Mouse (Mus musculus): ENCODE measurements around the gene Edar. TPM values are rescaled to one million over a fixed set of nuclear protein-coding genes. Genes with fewer than 3 reads are reported as not detected.

Gene Edar
- polyA plus RNA-seq, 1 experiment from 2014 or later: 0.07 TPM

DNA sequence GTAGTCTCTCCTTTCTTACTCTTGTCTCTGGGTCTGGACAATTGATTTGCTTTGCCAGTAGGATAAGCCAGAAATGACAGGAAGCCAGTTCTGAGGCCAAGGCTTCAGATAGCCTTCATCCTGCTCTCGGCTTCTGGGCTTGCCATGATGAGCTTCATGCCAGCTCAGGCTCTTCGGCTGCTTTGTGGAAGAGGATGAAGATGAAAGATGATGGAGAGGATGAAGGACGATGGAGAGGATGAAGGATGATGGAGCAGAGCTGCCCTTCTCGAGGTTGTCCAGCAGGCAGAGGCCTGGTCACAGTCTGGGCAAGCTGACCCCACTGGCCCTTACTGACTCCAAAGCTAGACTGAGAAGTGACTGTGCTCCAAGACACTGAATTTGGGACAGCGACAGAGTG is 75.3 kb downstream of the Edar start:
- no peaks in the 10 kb centered on the region for H3K36me3 ChIP-seq (ENCODE audit: control insufficient read depth, insufficient read depth, low read length)
- WGBS: 95% methylated on average over 5 of the region's 5 CpGs
- no peak overlapping the region for H3K4me3 ChIP-seq (ENCODE audit: low read depth, low read length)
- no peak overlapping the region for H3K9ac ChIP-seq (replicated peaks; ENCODE audit: low read depth, low read length)
- no peaks in the 10 kb centered on the region for H3K9me3 ChIP-seq (ENCODE audit: control insufficient read depth, low read length)
- H3K4me2 ChIP-seq (ENCODE audit: low read depth, low read length): no peak overlapping the region
- ATAC-seq (ENCODE audit: low read depth): no peak
- no peak overlapping the region for H3K27ac ChIP-seq (ENCODE audit: low read depth, low read length)
- no peaks in the 10 kb centered on the region for H3K27me3 ChIP-seq (ENCODE audit: control insufficient read depth, insufficient read depth, low read length)
- peaks cover 11% of the 10 kb centered on the region; the same call in 1 of the 2 replicates for H3K4me1 ChIP-seq (ENCODE audit: control insufficient read depth, insufficient read depth, low read length)

DNA sequence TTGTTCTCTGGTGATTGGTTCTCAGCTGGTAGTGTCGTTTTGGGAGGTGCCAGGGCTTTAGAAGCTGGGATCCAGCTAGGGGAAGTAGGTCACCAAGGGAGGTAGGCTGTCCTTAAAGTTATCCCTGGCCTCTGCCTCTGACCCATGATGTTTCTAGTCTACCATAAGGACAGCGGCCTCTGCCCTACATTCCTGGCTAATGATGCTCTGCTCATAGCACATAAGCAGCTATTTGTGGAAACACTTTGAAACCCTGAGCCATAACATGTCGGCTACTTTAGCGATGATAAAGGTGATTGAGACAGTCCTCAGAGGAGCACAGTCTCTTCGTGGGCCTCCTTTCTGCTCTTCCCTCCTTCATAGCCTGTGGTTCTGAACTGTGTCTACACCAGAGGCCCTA is 79.6 kb downstream of the Edar start:
- Histone ChIP-seq H3K36me3 (ENCODE audit: control insufficient read depth, insufficient read depth, low read length) (no peaks in the 10 kb centered on the region), H3K27me3 (ENCODE audit: control insufficient read depth, insufficient read depth, low read length) (no peaks in the 10 kb centered on the region), H3K4me2 (ENCODE audit: low read depth, low read length) (no peak overlapping the region), H3K4me3 (ENCODE audit: low read depth, low read length) (no peak overlapping the region), H3K9ac (replicated peaks; ENCODE audit: low read depth, low read length) (no peak overlapping the region), H3K9me3 (ENCODE audit: control insufficient read depth, low read length) (peaks cover 4% of the 10 kb centered on the region; the same call in 1 of the 2 replicates), H3K4me1 (ENCODE audit: control insufficient read depth, insufficient read depth, low read length) (0 out of 2 replicates have a peak, but pooled peaks cover under 1% of the 10 kb centered on the region), H3K27ac (ENCODE audit: low read depth, low read length) (no peak overlapping the region)
- no peak for ATAC-seq (ENCODE audit: low read depth)
- 72% methylated on average over 5 of the region's 5 CpGs for WGBS

DNA sequence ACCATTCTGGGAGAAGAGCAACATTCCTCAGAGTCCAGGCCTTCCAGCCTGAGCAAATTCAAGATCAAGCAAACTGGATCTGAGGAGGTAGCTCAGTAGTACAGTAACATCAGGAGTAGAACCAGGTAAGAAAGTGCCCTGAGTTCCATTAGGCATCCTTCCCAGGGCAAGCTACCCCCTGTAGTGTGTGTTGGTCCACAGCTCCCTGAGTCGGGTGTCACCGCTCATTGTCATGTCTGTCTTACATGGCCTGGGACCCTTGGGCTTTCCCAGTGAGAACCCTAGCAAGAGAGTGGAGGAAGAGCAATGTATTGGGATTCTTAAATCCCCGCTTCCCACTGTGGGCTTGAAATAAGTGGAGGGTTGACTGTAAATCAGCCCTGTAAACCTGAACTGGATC is 80.3 kb downstream of the Edar start:
- no peak overlapping the region for H3K4me3 ChIP-seq (ENCODE audit: low read depth, low read length)
- no peak for ATAC-seq (ENCODE audit: low read depth)
- H3K9me3 ChIP-seq (ENCODE audit: control insufficient read depth, low read length): peaks cover 4% of the 10 kb centered on the region; the same call in 1 of the 2 replicates
- H3K36me3 ChIP-seq (ENCODE audit: control insufficient read depth, insufficient read depth, low read length): no peaks in the 10 kb centered on the region
- no peak overlapping the region for H3K4me2 ChIP-seq (ENCODE audit: low read depth, low read length)
- 95% methylated on average over 3 of the region's 3 CpGs for WGBS
- H3K4me1 ChIP-seq (ENCODE audit: control insufficient read depth, insufficient read depth, low read length): no peaks in the 10 kb centered on the region
- no peak overlapping the region for H3K9ac ChIP-seq (replicated peaks; ENCODE audit: low read depth, low read length)
- H3K27ac ChIP-seq (ENCODE audit: low read depth, low read length): no peak overlapping the region
- H3K27me3 ChIP-seq (ENCODE audit: control insufficient read depth, insufficient read depth, low read length): no peaks in the 10 kb centered on the region

DNA sequence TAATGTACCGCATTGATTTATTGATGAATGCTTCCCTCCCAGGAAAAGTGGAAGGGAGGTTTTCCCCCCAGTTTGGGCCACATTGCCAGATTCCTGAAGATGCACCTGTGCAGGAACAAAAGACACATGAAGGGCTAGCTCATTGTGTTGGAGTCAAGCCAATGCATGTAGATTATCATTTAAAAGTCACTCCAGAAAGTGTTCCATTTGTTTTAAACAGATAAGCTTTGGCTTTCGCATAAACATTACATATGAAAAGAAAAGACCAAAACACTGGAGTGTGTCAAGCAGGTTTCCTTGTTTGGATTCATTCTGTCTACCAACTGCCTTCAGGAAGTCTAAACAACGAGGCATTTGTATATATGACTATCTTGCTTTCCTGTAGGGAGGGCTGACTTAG is 81.0 kb downstream of the Edar start:
- H3K27ac ChIP-seq (ENCODE audit: low read depth, low read length): no peak overlapping the region
- no peak for ATAC-seq (ENCODE audit: low read depth)
- H3K27me3 ChIP-seq (ENCODE audit: control insufficient read depth, insufficient read depth, low read length): no peaks in the 10 kb centered on the region
- H3K4me3 ChIP-seq (ENCODE audit: low read depth, low read length): no peak overlapping the region
- no peaks in the 10 kb centered on the region for H3K4me1 ChIP-seq (ENCODE audit: control insufficient read depth, insufficient read depth, low read length)
- H3K9ac ChIP-seq (replicated peaks; ENCODE audit: low read depth, low read length): no peak overlapping the region
- 90% methylated on average over 3 of the region's 3 CpGs for WGBS
- H3K4me2 ChIP-seq (ENCODE audit: low read depth, low read length): no peak overlapping the region
- no peaks in the 10 kb centered on the region for H3K36me3 ChIP-seq (ENCODE audit: control insufficient read depth, insufficient read depth, low read length)
- peaks cover 4% of the 10 kb centered on the region; the same call in 1 of the 2 replicates for H3K9me3 ChIP-seq (ENCODE audit: control insufficient read depth, low read length)

DNA sequence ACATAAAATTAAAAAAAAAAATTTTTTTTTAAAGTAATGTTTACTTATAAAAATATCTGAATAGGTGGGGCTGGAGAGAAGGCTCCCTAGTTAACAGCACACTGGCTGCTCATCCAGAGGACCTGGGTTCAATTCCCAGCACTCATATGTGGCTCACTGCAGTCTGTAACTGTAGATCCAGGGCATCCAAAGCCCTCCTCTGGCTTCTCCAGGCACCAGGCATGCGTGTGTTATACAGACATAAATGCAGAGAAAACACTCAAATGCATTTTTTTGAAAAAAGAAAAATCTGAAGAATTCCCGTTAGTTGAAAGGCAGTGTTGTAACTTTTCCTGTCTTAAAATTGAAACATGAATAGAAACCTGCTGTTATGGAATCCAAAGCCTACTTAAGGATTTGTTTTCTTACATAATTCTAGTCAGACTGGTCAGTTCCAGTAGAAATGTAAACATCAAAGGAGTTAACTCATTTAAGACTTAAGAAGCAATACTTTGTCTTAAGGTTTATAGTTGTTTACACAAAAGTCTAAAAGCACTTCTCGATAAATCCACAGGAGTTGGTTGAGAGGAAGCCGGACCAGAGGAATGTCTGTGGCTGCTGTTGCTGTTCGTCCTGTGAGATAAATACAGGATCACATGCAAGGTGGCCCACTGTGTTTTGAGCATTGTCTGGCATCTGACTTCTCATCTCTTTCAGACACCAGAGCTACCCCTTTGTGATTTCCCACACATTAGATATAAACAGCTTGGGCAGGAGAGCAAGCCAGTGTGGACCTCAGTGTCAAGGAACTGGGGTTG is 89.8 kb downstream of the Edar start:
- Histone ChIP-seq H3K27ac (ENCODE audit: low read depth, low read length) (no peak overlapping the region), H3K36me3 (ENCODE audit: control insufficient read depth, insufficient read depth, low read length) (no peaks in the 10 kb centered on the region), H3K9me3 (ENCODE audit: control insufficient read depth, low read length) (no peaks in the 10 kb centered on the region), H3K4me1 (ENCODE audit: control insufficient read depth, insufficient read depth, low read length) (no peaks in the 10 kb centered on the region), H3K4me3 (ENCODE audit: low read depth, low read length) (no peak overlapping the region), H3K27me3 (ENCODE audit: control insufficient read depth, insufficient read depth, low read length) (no peaks in the 10 kb centered on the region), H3K9ac (replicated peaks; ENCODE audit: low read depth, low read length) (no peak overlapping the region), H3K4me2 (ENCODE audit: low read depth, low read length) (no peak overlapping the region)
- 83% methylated on average over 5 of the region's 5 CpGs for WGBS
- no peak for ATAC-seq (ENCODE audit: low read depth)

DNA sequence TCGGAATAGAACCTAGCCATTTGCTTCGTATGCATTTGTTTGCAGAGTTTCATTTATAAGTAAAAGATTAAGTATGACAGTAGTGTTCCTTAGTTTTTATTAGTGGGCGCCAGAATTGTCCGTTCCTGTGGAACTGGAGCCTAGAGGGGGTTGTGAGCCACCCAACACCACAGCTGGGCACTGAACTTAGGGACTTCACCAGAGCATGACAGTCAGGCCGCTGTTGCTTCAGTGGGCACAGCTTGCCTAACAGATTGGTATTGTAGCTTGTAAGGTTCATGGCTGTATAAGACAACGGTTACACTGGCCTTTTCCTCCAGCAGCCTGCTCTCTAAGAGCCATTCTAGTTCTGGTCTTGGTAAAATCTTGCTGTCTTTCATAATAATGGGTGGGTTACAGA is 114.9 kb downstream of the Edar start:
- no peaks in the 10 kb centered on the region for H3K4me1 ChIP-seq (ENCODE audit: control insufficient read depth, insufficient read depth, low read length)
- WGBS: 90% methylated on average over 6 of the region's 6 CpGs
- H3K27ac ChIP-seq (ENCODE audit: low read depth, low read length): no peak overlapping the region
- H3K4me3 ChIP-seq (ENCODE audit: low read depth, low read length): no peak overlapping the region
- H3K27me3 ChIP-seq (ENCODE audit: control insufficient read depth, insufficient read depth, low read length): no peaks in the 10 kb centered on the region
- H3K4me2 ChIP-seq (ENCODE audit: low read depth, low read length): no peak overlapping the region
- ATAC-seq (ENCODE audit: low read depth): no peak
- no peaks in the 10 kb centered on the region for H3K36me3 ChIP-seq (ENCODE audit: control insufficient read depth, insufficient read depth, low read length)
- H3K9ac ChIP-seq (replicated peaks; ENCODE audit: low read depth, low read length): no peak overlapping the region
- no peaks in the 10 kb centered on the region for H3K9me3 ChIP-seq (ENCODE audit: control insufficient read depth, low read length)

DNA sequence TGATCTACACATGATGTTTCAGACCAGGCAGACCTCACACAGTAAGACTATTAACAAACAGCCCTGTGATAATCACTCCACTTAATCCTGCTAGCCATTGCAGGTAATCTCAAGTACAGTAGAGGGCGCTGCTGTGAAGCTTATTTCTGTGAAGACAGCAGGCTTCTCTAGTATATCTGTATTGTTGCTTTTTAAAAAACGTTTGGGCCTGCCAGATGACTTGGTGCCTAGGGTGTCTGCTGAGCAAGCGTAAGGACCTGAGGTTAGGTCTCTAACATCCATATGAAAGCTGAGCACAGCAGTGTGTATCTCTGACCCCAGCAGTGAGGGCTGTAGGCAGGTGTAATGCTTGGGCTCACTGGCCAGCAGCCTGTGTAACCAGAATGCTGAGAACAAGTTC is 115.6 kb downstream of the Edar start:
- Histone ChIP-seq H3K4me2 (ENCODE audit: low read depth, low read length) (no peak overlapping the region), H3K27me3 (ENCODE audit: control insufficient read depth, insufficient read depth, low read length) (no peaks in the 10 kb centered on the region), H3K27ac (ENCODE audit: low read depth, low read length) (no peak overlapping the region), H3K4me3 (ENCODE audit: low read depth, low read length) (no peak overlapping the region), H3K4me1 (ENCODE audit: control insufficient read depth, insufficient read depth, low read length) (no peaks in the 10 kb centered on the region), H3K9me3 (ENCODE audit: control insufficient read depth, low read length) (no peaks in the 10 kb centered on the region), H3K9ac (replicated peaks; ENCODE audit: low read depth, low read length) (no peak overlapping the region), H3K36me3 (ENCODE audit: control insufficient read depth, insufficient read depth, low read length) (no peaks in the 10 kb centered on the region)
- 20% methylated on average over 3 of the region's 3 CpGs for WGBS
- ATAC-seq (ENCODE audit: low read depth): peak; percentile 81

DNA sequence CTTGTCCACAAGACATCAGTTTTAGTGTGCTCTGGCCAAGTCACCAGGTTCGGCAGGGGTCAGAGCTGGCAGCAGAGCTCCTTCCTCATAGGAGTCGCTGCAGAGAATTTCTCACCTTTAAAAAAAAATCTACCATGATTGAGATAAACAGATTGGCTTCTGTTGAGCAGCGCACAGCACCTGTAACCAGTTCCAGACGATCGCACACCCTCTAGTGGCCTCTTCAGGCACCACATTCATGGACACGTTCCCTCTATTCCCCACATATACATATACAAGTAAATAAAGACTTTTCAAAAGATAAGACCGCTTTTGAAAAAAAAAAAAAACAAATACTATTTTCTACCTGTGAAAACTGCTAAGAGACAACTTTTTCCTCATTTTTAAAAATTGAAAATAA is 116.4 kb downstream of the Edar start:
- Histone ChIP-seq H3K36me3 (ENCODE audit: control insufficient read depth, insufficient read depth, low read length) (no peaks in the 10 kb centered on the region), H3K9me3 (ENCODE audit: control insufficient read depth, low read length) (no peaks in the 10 kb centered on the region), H3K4me1 (ENCODE audit: control insufficient read depth, insufficient read depth, low read length) (no peaks in the 10 kb centered on the region), H3K4me2 (ENCODE audit: low read depth, low read length) (no peak overlapping the region), H3K9ac (replicated peaks; ENCODE audit: low read depth, low read length) (no peak overlapping the region), H3K27me3 (ENCODE audit: control insufficient read depth, insufficient read depth, low read length) (no peaks in the 10 kb centered on the region), H3K27ac (ENCODE audit: low read depth, low read length) (no peak overlapping the region), H3K4me3 (ENCODE audit: low read depth, low read length) (no peak overlapping the region)
- 30% methylated on average over 7 of the region's 7 CpGs for WGBS
- 0 out of 2 replicates have a peak, but pooled peaks have one; percentile 34 for ATAC-seq (ENCODE audit: low read depth)

DNA sequence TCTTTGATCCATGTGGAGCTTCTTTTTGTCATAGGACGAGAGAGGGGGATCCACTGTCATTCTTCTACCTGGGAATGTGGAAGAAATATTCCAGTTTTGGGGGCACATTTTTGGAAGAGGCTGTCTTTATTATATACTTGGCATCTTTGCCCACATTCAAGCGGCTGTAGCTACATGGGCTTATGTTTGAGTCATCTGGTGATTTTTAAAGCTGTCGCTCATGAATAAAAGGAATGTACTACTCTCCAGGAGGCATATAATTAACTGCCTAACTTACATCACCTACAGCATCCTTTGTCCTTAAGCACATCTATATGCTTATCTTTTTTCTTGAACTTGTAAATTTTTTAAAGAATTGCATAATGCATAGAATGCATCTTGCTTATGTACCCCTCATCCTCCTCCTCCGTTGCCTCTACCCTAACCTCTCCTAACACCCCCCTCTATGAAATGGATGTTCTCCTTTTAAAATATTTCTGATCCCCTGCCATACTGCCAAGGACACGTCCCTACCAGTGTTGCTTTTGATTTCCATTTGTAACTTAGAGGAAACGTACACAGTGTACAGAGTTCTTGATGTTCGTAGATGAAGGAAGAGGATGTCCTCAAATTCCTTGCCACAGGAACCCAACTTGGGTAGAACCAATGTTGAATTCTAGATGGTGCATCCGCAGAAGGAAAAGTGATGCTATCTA is 120.6 kb downstream of the Edar start:
- H3K4me2 ChIP-seq (ENCODE audit: low read depth, low read length): no peak overlapping the region

More for the DNA sequence above, 120.6 kb downstream of the Edar start:
- 92% methylated on average over 8 of the region's 8 CpGs for WGBS
- Histone ChIP-seq H3K4me1 (ENCODE audit: control insufficient read depth, insufficient read depth, low read length) (no peaks in the 10 kb centered on the region), H3K9ac (replicated peaks; ENCODE audit: low read depth, low read length) (no peak overlapping the region), H3K27ac (ENCODE audit: low read depth, low read length) (no peak overlapping the region), H3K4me3 (ENCODE audit: low read depth, low read length) (no peak overlapping the region), H3K27me3 (ENCODE audit: control insufficient read depth, insufficient read depth, low read length) (no peaks in the 10 kb centered on the region), H3K36me3 (ENCODE audit: control insufficient read depth, insufficient read depth, low read length) (no peaks in the 10 kb centered on the region), H3K9me3 (ENCODE audit: control insufficient read depth, low read length) (no peaks in the 10 kb centered on the region)
- ATAC-seq (ENCODE audit: low read depth): no peak

All from neural tube, embryonic 14.5 days (tissue).